Mouse (Mus musculus) olfactory bulb, adult 2 months (tissue): ENCODE data around the gene Cirbp.

ENCODE experiments used
- CTCF ChIP-seq: fragments of 200-500 bp; IDR thresholded peaks from 2 replicates; pipeline ENCODE4 v1.5.1; 2012; ENCODE audit warnings: low read depth, mild to moderate bottlenecking, low read length, moderate library complexity; ENCODE audit not compliant: insufficient read depth
- POLR2A ChIP-seq: fragments of 200-500 bp; IDR thresholded peaks from 2 replicates; pipeline ENCODE4 v1.6.1; 2012; ENCODE audit warnings: mild to moderate bottlenecking, low read depth, low read length, moderate library complexity; ENCODE audit not compliant: insufficient read depth

DNA sequence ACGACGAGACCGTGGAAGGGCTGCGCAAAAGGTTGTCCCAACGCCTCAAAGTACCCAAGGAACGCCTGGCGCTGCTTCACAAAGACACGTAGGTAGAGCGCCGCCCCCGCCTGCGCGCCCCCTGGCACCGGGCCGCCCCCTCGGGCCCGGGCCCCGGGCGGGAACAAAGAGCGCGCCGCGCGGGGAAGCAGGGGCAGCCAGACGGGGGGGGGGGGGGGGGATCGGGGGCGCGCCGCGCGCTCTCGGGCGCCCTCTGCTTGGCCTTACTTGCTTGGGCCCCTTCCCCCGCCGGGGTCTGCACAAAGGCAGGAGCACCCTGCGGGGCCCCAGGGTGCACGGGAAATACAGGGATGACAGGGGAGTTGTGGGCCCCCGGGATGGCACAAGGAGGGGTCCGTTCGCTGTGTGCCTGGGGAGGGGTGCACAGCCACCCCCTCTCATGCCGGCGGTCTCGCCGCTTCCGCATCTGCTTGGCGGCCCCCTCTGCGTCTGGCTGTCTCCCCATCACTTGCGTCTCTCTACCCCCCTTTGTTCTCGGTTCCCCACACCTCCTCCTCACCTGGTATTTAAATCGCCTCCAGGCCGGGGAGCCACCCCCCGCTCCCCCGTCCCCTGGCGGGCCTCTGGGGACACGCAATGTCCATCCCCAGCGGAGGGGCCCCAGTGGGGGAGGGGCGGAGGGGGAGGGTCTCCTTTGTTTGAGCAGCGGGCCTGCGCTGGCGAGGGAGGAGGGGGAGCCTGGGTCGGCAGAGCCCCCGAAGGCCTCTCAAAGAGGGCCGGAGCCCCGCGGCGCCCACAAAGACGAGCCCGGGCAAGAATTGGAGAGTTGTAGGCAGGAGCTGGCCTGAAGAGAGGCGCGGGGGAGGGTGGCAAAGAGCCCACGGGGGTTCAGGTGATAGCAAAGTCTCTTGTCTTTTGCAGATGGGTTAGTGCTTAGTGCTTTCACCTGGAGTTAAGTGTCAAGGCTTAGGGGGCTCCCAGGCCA, 15.3 kb upstream of the Cirbp start:
- TF ChIP-seq POLR2A (no peak), CTCF (no peak)
